Mouse (Mus musculus): ENCODE data around the gene Tbc1d22a. TPM values are rescaled to one million over a fixed set of nuclear protein-coding genes. Genes with fewer than 3 reads are reported as not detected.

Tbc1d22a gene
- polyA plus RNA-seq, 1 experiment from 2014 or later, result 13.7 TPM

DNA sequence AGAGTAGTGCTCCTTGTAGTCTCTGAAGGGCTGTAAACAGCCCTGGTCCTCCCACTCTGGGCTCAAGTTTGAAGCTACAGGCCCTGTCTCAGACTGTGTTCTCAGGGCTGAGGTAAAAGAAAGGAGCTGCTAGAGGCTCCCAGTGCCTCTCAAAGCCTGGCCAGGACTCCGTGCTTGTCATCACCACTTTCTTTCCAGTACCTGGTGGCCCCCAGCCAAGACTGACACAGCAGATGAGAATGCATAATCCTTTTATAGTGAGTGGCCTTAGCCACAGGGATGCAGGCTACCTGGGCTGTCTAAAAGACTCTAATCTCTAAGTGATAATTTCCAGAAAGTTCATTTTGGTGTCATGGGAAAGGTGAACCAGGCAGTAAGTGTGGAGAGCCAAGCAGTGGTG, 54.3 kb downstream of the Tbc1d22a start:
- Histone ChIP-seq H3K36me3 (no peaks in the 10 kb centered on the region), H3K4me2 (replicated peaks) (no peak overlapping the region), H3K9me3 (peaks cover 3% of the 10 kb centered on the region; the same call in 1 of the 2 replicates), H3K27me3 (peaks cover 10% of the 10 kb centered on the region; the same call in 1 of the 2 replicates), H3K9ac (replicated peaks) (no peak overlapping the region), H3K27ac (replicated peaks) (no peak overlapping the region), H3K4me3 (no peak overlapping the region), H3K4me1 (peaks cover 17% of the 10 kb centered on the region; the same call in 1 of the 2 replicates)
- no peak for ATAC-seq (ENCODE audit: low FRiP score, low read depth)
- WGBS, result 80% methylated on average over 1 of the region's 1 CpGs

DNA sequence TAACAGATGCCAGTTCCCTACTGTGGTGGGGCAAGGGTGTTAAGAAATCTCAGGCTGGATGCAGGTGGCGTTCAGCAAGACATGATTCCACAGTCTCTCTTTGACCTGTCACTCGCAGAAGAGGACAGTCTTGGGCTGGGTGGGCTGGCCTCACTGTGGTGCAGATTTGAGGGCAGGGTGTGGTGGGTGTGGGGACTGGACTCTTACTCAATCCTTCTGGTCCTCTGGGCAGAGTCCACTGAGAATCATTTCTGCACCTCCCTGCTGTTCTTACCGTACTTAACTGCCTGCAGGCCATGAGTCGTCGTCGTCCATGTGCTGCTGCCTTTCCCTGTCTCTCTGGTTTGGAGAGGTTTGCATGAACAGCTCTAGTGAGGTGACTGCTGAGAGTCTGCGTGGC, 61.5 kb downstream of the Tbc1d22a start:
- no peak for ATAC-seq (ENCODE audit: low FRiP score, low read depth)
- H3K9ac ChIP-seq (replicated peaks), result no peak overlapping the region
- peaks cover 55% of the 10 kb centered on the region for H3K4me1 ChIP-seq
- WGBS, result 80% methylated on average over 7 of the region's 7 CpGs
- no peak overlapping the region for H3K4me3 ChIP-seq
- H3K9me3 ChIP-seq, result no peaks in the 10 kb centered on the region
- H3K4me2 ChIP-seq (replicated peaks), result no peak overlapping the region
- no peak overlapping the region for H3K27ac ChIP-seq (replicated peaks)
- no peaks in the 10 kb centered on the region for H3K36me3 ChIP-seq
- H3K27me3 ChIP-seq, result peaks cover 42% of the 10 kb centered on the region

DNA sequence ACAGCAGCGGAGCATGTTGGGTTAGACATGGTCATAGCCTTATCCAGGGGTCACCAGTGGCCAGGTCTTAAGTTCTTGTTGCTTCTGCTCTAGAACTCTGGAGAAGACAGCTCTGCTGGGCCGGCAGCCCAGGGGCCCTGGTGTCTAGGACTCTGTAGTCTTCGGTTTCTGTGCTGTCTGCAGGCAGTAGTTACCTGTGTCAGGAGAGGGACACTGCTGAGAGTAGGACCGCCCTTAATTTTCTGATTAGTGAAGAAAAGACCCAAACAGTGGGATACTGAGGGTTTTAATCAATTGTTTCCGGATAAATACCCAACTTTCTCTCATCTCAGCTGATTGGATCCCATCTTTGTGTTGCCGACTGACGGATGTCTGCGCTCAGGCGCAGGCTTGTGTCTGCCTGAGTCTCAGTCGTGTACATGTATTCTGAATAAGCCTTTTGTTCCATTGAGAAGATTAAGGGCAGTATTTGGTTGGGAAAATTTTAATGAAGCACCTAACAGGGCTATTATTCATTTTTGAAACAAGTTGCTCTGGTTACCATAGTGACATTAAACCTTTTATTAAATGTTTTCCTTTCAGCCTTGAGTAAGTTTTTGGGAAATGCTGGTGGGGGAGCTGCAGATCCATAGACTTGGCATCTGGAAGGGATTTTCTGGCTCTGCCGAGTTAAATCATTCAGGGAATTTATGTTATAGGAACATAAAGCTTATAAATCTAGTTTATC, 62.4 kb downstream of the Tbc1d22a start:
- ATAC-seq (ENCODE audit: low FRiP score, low read depth), result peak; percentile 67
- Histone ChIP-seq H3K27ac (replicated peaks) (no peak overlapping the region), H3K4me3 (no peak overlapping the region), H3K36me3 (no peaks in the 10 kb centered on the region), H3K9me3 (no peaks in the 10 kb centered on the region), H3K4me1 (peaks cover 60% of the 10 kb centered on the region), H3K9ac (replicated peaks) (no peak overlapping the region), H3K27me3 (peaks cover 48% of the 10 kb centered on the region), H3K4me2 (replicated peaks) (peak overlapping the region; percentile 37; the same call in 1 of the 2 replicates)
- 25% methylated on average over 11 of the region's 11 CpGs for WGBS

DNA sequence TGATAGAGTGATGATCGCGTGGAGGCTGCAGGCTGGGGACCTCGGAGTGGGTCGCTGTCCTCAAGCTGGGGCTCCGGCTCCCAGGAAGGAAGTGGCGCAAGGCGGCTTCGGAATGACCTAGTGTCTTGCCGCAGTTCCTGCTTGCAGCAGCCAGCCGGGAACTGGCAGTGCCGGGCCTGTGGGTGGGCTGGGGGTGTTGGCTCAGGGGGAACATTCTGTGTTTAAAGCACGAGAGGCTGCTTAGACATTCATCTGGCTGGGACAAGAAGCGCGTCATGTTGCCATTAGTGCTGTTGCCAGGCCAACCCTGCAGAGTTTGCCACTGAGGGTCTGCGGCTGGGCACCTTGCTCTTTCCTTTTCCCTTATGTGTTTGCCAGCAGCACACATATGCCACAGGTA, 63.2 kb downstream of the Tbc1d22a start:
- ATAC-seq (ENCODE audit: low FRiP score, low read depth), result peak; percentile 55
- Histone ChIP-seq H3K4me1 (peaks cover 60% of the 10 kb centered on the region), H3K27me3 (peaks cover 51% of the 10 kb centered on the region), H3K36me3 (no peaks in the 10 kb centered on the region), H3K9me3 (no peaks in the 10 kb centered on the region), H3K4me3 (no peak overlapping the region), H3K4me2 (replicated peaks) (peak overlapping the region; percentile 37), H3K27ac (replicated peaks) (0 out of 2 replicates have a peak overlapping the region, but pooled peaks have one; percentile 35), H3K9ac (replicated peaks) (peak overlapping the region; percentile 37; the same call in 1 of the 2 replicates)
- WGBS, result 39% methylated on average over 15 of the region's 15 CpGs

DNA sequence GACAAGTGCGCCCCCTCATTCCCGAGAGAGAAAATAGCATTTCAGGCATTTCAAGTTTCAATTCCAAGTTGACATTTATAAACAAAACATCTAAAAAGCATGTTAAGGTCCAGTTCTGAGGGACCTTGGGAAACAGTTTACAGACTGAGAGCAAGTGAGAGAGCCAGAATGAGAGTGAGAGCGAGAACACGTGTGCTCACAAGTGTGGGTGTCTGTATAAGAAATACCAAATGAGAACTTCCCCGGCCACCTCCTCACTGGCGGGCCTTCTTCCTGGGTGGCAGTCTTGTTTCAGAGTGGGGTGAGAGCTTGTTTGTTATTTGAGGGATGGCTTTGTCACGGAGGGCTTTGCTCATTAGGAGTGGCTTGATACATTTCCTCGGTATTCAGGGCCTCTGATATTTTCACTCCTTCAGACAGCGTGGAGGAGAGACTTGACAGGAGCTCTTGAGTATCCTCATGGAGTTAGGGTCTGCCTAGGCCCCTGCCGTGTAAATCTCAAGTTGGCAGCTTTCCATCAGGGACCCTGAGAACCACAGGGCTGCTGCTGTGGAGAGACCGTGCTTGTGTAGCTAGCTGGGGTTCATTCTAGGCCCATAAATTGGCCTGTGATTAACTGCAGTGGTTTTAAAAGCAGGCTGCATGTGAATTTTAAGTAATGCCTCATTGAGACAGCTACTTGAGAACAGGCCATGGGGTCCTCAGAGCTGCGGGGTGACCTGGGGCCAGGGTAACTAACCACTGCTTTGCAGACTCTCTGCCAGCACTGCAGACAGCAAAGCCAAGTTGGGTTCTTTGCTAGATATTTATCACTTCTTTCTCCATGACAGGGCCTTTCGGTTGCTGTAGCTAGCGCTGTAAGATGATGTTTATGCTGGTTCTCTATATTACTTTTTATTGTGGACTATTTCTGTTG, 65.1 kb downstream of the Tbc1d22a start:
- Histone ChIP-seq H3K4me3 (no peak overlapping the region), H3K4me2 (replicated peaks) (no peak overlapping the region), H3K4me1 (peaks cover 65% of the 10 kb centered on the region), H3K27me3 (peaks cover 56% of the 10 kb centered on the region), H3K36me3 (no peaks in the 10 kb centered on the region), H3K27ac (replicated peaks) (no peak overlapping the region), H3K9me3 (no peaks in the 10 kb centered on the region), H3K9ac (replicated peaks) (no peak overlapping the region)
- 66% methylated on average over 14 of the region's 14 CpGs for WGBS
- no peak for ATAC-seq (ENCODE audit: low FRiP score, low read depth)

DNA sequence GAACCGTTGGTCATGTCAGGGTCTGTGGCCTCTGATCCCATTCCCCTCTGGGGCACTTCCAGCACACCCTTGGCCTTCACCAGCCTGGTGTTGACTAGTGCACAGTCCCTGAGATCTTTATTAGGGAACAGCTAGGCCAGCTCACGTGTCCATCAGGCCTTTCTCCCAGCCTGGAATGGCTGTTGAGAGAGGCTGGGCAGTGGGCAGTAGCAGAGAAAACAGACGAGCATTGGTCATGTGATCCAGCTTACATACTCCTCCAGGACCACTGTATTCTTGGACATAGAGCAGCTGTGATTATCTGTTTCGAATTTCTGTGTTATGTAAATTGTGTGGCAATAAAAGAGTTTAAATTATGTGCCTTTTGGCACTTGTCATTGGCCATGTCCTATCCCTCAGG, 65.9 kb downstream of the Tbc1d22a start:
- H3K9me3 ChIP-seq, result no peaks in the 10 kb centered on the region
- 72% methylated on average over 4 of the region's 4 CpGs for WGBS
- ATAC-seq (ENCODE audit: low FRiP score, low read depth), result no peak
- no peak overlapping the region for H3K9ac ChIP-seq (replicated peaks)
- H3K4me2 ChIP-seq (replicated peaks), result no peak overlapping the region
- peaks cover 70% of the 10 kb centered on the region for H3K4me1 ChIP-seq
- H3K27me3 ChIP-seq, result peaks cover 53% of the 10 kb centered on the region
- H3K27ac ChIP-seq (replicated peaks), result no peak overlapping the region
- H3K36me3 ChIP-seq, result no peaks in the 10 kb centered on the region
- no peak overlapping the region for H3K4me3 ChIP-seq

DNA sequence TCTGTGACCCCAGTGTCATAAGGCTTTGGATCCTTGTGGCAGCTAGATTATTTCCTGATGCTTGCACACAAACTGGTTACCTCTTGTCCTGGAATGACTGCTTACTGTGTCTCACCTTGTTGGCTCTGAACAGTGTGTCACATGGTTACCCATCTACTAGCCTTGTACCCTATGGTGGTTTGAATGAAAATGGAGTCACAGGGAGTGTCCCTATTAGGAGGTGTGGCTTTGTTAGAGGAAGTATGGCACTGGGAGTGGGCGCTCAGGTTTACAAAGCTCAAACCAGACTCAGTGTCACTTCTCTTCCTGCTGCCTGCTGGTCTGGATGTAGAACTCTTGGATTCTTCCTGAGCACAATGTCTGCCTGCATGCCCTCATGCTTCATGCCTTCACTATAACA, 69.0 kb downstream of the Tbc1d22a start:
- H3K27ac ChIP-seq (replicated peaks), result no peak overlapping the region
- peaks cover 39% of the 10 kb centered on the region for H3K4me1 ChIP-seq
- H3K9me3 ChIP-seq, result no peaks in the 10 kb centered on the region
- H3K4me3 ChIP-seq, result no peak overlapping the region
- H3K27me3 ChIP-seq, result peaks cover 58% of the 10 kb centered on the region
- no peak overlapping the region for H3K4me2 ChIP-seq (replicated peaks)
- no peaks in the 10 kb centered on the region for H3K36me3 ChIP-seq
- no peak overlapping the region for H3K9ac ChIP-seq (replicated peaks)
- 92% methylated on average over 1 of the region's 1 CpGs for WGBS
- ATAC-seq (ENCODE audit: low FRiP score, low read depth), result no peak

DNA sequence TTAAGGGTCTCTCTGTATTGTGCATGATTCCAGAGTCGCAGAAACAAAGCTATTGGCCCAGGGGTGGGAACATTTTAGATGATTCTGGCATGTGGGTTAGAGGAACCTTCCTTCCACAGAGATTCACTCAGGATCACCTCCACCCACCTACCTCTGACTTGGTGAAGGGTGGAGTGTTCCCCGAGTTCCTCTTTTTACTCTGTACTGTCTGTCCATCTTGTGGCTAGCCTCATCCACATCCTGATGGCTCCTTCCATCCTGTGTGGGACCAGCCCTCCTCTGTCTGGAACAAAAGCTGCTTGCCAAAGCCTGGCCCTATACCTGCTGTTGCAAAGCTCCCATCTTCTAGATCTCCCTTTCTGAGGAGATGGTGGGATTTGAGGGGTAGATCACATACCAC, 71.0 kb downstream of the Tbc1d22a start:
- H3K4me3 ChIP-seq, result no peak overlapping the region
- peaks cover 29% of the 10 kb centered on the region for H3K4me1 ChIP-seq
- WGBS, result 88% methylated on average over 2 of the region's 2 CpGs
- no peaks in the 10 kb centered on the region for H3K9me3 ChIP-seq
- no peak overlapping the region for H3K4me2 ChIP-seq (replicated peaks)
- ATAC-seq (ENCODE audit: low FRiP score, low read depth), result no peak
- H3K27me3 ChIP-seq, result peaks cover 54% of the 10 kb centered on the region
- no peaks in the 10 kb centered on the region for H3K36me3 ChIP-seq
- H3K27ac ChIP-seq (replicated peaks), result no peak overlapping the region
- no peak overlapping the region for H3K9ac ChIP-seq (replicated peaks)

DNA sequence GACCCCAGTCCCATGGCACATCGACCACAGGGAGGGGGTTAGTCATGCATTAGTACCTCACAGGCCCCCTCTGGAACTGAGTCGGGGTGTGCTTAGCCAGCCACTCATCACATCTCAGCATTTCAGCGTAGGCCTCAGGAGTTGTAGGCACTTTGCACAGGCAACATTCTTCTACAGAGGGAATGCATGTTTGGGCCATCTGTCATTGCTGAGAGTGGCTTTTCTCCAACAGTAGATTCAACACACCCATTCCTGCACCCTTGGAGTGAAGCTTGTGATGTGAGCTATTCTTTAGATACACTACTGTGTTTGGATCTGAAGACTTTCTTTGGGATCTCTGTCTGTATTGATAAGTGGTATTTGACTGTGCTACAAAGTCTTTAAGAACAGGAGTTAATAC, 75.8 kb downstream of the Tbc1d22a start:
- ATAC-seq (ENCODE audit: low FRiP score, low read depth), result no peak
- Histone ChIP-seq H3K4me1 (peaks cover 20% of the 10 kb centered on the region), H3K9ac (replicated peaks) (no peak overlapping the region), H3K27me3 (peaks cover 37% of the 10 kb centered on the region), H3K4me2 (replicated peaks) (no peak overlapping the region), H3K9me3 (no peaks in the 10 kb centered on the region), H3K27ac (replicated peaks) (peak overlapping the region; percentile 20; the same call in 1 of the 2 replicates), H3K4me3 (no peak overlapping the region), H3K36me3 (no peaks in the 10 kb centered on the region)
- 65% methylated on average over 3 of the region's 3 CpGs for WGBS

DNA sequence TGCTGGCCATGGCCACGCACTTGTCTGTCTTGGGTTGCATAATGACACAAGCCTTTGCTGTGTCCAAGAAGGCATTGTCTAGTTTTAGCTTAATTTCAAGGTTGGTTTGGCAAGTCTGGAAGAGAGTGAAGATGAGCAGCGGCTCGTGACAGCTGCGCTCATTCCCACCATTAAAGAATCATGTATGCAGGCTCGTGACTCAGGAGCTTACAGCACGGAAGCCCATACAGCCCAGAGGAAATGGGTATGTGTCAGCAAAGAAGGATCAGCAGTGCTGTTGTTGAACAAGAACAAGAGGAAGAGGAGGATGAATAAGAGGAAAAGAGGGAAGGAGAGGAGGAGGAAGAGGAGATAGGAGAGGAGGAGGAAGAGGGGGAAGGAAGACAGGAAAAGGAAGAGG, 78.0 kb downstream of the Tbc1d22a start:
- H3K36me3 ChIP-seq, result no peaks in the 10 kb centered on the region
- no peak overlapping the region for H3K4me2 ChIP-seq (replicated peaks)
- H3K27ac ChIP-seq (replicated peaks), result no peak overlapping the region
- H3K9me3 ChIP-seq, result no peaks in the 10 kb centered on the region
- H3K4me3 ChIP-seq, result no peak overlapping the region
- peaks cover 26% of the 10 kb centered on the region for H3K27me3 ChIP-seq
- 72% methylated on average over 6 of the region's 6 CpGs for WGBS
- H3K9ac ChIP-seq (replicated peaks), result no peak overlapping the region
- ATAC-seq (ENCODE audit: low FRiP score, low read depth), result no peak
- H3K4me1 ChIP-seq, result peaks cover 30% of the 10 kb centered on the region

DNA sequence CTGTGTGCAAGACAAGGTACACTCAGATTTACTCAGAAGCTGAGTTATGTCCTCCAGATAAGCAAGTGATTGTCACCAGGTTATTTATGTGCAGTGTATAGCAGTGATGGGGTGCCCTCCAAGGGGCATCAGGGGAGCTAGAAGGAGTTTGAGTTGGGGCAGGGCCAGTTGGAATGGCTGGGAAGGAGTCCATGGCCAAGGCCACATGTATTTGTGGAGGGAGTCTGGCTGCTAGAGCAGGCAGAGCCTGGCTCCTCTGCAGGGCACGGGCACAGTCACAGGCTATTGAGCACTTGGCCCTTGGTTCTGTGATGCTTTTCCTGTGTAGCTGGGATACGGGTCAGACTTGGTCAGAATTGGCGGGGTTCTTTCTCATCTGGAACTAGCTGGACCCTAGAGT, 80.2 kb downstream of the Tbc1d22a start:
- Histone ChIP-seq H3K4me1 (peaks cover 30% of the 10 kb centered on the region), H3K4me2 (replicated peaks) (no peak overlapping the region), H3K9me3 (no peaks in the 10 kb centered on the region), H3K4me3 (no peak overlapping the region), H3K27ac (replicated peaks) (no peak overlapping the region), H3K27me3 (peaks cover 16% of the 10 kb centered on the region; the same call in 1 of the 2 replicates), H3K36me3 (no peaks in the 10 kb centered on the region), H3K9ac (replicated peaks) (no peak overlapping the region)
- no peak for ATAC-seq (ENCODE audit: low FRiP score, low read depth)
- 91% methylated on average over 3 of the region's 3 CpGs for WGBS

DNA sequence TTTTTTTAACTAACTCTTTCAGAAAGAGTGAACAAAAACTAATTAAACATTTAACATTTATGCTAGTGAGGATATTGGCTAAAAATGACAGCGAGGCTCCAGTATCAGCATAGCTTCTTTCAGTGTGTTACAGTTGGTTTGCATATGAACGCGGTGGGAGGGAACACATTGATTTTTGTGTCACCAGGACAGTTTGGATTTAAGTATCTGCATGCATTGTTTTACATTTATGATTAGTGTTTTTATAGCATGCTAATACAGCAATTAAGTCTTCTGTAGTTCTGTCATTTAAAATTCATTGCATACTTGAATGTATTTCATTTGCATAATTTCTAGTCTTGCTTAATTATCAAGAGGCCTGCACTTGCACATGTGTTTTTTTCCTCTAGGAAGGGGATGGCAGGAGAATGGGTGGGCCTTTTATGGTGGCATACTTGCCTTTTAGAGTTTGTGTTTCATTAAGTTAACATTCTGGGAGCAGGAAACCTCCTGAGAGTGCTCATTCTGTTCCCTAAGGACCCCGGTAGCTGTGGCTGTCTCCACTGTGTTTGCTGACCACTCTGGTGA, 81.5 kb downstream of the Tbc1d22a start:
- no peaks in the 10 kb centered on the region for H3K36me3 ChIP-seq
- no peak for ATAC-seq (ENCODE audit: low FRiP score, low read depth)

More for the DNA sequence above, 81.5 kb downstream of the Tbc1d22a start:
- Histone ChIP-seq H3K4me2 (replicated peaks) (no peak overlapping the region), H3K27ac (replicated peaks) (no peak overlapping the region), H3K4me3 (no peak overlapping the region), H3K9ac (replicated peaks) (no peak overlapping the region), H3K9me3 (no peaks in the 10 kb centered on the region), H3K4me1 (peaks cover 17% of the 10 kb centered on the region), H3K27me3 (peaks cover 15% of the 10 kb centered on the region; the same call in 1 of the 2 replicates)
- WGBS, result 85% methylated on average over 4 of the region's 4 CpGs
